Mouse (Mus musculus): ENCODE data around the gene Gpr85.

DNA sequence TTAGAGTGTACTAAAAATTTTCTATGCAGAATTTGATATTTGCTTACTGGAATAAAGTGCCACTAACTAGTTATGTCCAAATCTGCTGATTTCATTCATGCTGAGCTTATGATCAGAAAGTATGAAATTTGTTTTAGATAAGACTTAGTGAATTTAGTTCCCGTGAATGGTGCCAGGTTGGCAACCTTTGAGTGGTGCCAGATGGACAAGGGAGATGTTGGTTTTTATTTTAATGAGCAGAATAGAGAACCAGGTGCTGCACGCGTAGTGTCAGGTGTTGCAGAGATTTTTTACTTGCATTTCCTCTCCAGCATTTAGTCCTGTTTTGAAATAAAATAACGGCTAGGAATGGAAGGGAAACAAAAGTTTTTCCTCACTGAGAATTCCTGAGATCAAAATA lies 27.6 kb downstream of the Gpr85 start:
- TF ChIP-seq ZKSCAN1 (IDR thresholded peaks at IDR 0.05; ENCODE audit: borderline replicate concordance, low read depth, low read length) (no peak), MAX (IDR thresholded peaks at IDR 0.05; ENCODE audit: low read length) (no peak), CTCF (conservative IDR thresholded peaks at IDR 0.05 in 1 of 2, IDR thresholded peaks at IDR 0.05 in 1 of 2; ENCODE audit: low read depth in 2 of 2, low read length in 2 of 2) (no peak), RCOR1 (conservative IDR thresholded peaks at IDR 0.05; ENCODE audit: low read depth, low read length) (no peak), POLR2A (IDR thresholded peaks at IDR 0.05; ENCODE audit: low read depth, low read length) (no peak), UBTF (IDR thresholded peaks at IDR 0.05; ENCODE audit: low read depth, low read length) (no peak), ZC3H11A (IDR thresholded peaks at IDR 0.05; ENCODE audit: low read depth, low read length) (no peak), MXI1 (IDR thresholded peaks at IDR 0.05; ENCODE audit: low read depth, low read length) (no peak), ZNF384 (IDR thresholded peaks at IDR 0.05; ENCODE audit: low read depth, low read length) (no peak), ETS1 (conservative IDR thresholded peaks at IDR 0.05; ENCODE audit: low read depth, low read length) (no peak), SMC3 (IDR thresholded peaks at IDR 0.05; ENCODE audit: low read depth, low read length) (no peak), MYC (IDR thresholded peaks at IDR 0.05; ENCODE audit: low read depth, low read length) (no peak), GABPA (IDR thresholded peaks at IDR 0.05; ENCODE audit: insufficient replicate concordance, low read depth, low read length) (no peak), USF1 (IDR thresholded peaks at IDR 0.05; ENCODE audit: low read depth, low read length) (no peak)
